Mouse (Mus musculus) midbrain, postnatal 0 days (tissue): ENCODE data around the gene Kyat3. TPM values are rescaled to one million over a fixed set of nuclear protein-coding genes. Genes with fewer than 3 reads are reported as not detected.
"Not testable (repeated sequence)": the region's sequence is repeated elsewhere in the genome, so short reads cannot be mapped to it uniquely, and the experiment has no call there.

ENCODE experiments used
- ATAC-seq: fragments of 200-750 bp; cut with Nextera tagmentation; 2 replicates; pipeline ENCODE4 v1.8.0; 2017; ENCODE audit warnings: moderate number of reproducible peaks, mild to moderate bottlenecking, moderate TSS enrichment, moderate library complexity; ENCODE audit not compliant: low FRiP score
- DNase-seq: peaks from one replicate; pipeline ENCODE4 v3.0.0-alpha.2; 2015; ENCODE audit warnings: low spot score
- H3K27ac ChIP-seq: fragments of 300-500 bp; sonication (generic); 2 replicates; pipeline ENCODE4 v1.5.1; 2014; ENCODE audit warnings: low read depth, mild to moderate bottlenecking, low read length, mixed read lengths
- H3K27me3 ChIP-seq: fragments of 300-500 bp; sonication (generic); 2 replicates; pipeline ENCODE4 v1.6.1; 2014; ENCODE audit warnings: low read length, control low read depth, mixed read lengths; ENCODE audit not compliant: insufficient read depth
- H3K36me3 ChIP-seq: fragments of 300-500 bp; sonication (generic); 2 replicates; pipeline ENCODE4 v1.6.1; 2014; ENCODE audit warnings: low read length, control low read depth, mixed read lengths; ENCODE audit not compliant: insufficient read depth
- H3K4me1 ChIP-seq: fragments of 300-500 bp; sonication (generic); 2 replicates; pipeline ENCODE4 v1.6.1; 2014; ENCODE audit warnings: mild to moderate bottlenecking, control low read depth, antibody characterized with exemption, low read length, mixed read lengths; ENCODE audit not compliant: insufficient read depth
- H3K4me2 ChIP-seq: fragments of 300-500 bp; sonication (generic); 2 replicates; pipeline ENCODE4 v1.6.1; 2014; ENCODE audit warnings: low read depth, mild to moderate bottlenecking, low read length, mixed read lengths; ENCODE audit not compliant: poor library complexity, severe bottlenecking
- H3K4me3 ChIP-seq: fragments of 300-500 bp; sonication (generic); 2 replicates; pipeline ENCODE4 v1.5.1; 2014; ENCODE audit warnings: low read depth, mild to moderate bottlenecking, low read length, moderate library complexity
- H3K9ac ChIP-seq: fragments of 300-500 bp; sonication (generic); replicated peaks from 2 replicates; pipeline ENCODE4 v1.6.1; 2014; ENCODE audit warnings: mild to moderate bottlenecking, low read length, moderate library complexity, mixed read lengths; ENCODE audit not compliant: poor library complexity, severe bottlenecking
- H3K9me3 ChIP-seq: fragments of 300-500 bp; sonication (generic); 2 replicates; pipeline ENCODE4 v1.6.1; 2016; ENCODE audit warnings: low read length, control low read depth
- CTCF ChIP-seq: IDR thresholded peaks from 2 replicates; pipeline ENCODE4 v1.5.1; 2016; ENCODE audit warnings: antibody characterized with exemption, mild to moderate bottlenecking
- WGBS: fragments of 180-500 bp; shearing (Covaris S2); extraction: QIAGEN DNeasy Blood & Tissue Kit; methylation state at CpG from one replicate; pipeline ENCODE4 v1.1.7; 2014; 5-methylcytosine and 5-hydroxymethylcytosine counted together
- polyA plus RNA-seq: library from polyadenylated mRNA; unstranded; fragments of >200 nt; fragmentation: Nextera tagmentation; extraction: Ambion mirVana; gene quantifications from 2 replicates; pipeline ENCODE4 v1.2.1, GENCODE M21; 2015
- total RNA-seq: library from RNA; depleted of rRNA; stranded (reverse); fragments of >200 nt; gene quantifications from 2 replicates; pipeline ENCODE4 v1.2.3, GENCODE M21; 2014

Gene Kyat3
- total and polyA plus RNA-seq, 2 experiments from 2014 or later = 4.7 to 5.1 TPM

GRCm38 (mm10) chr3:142701407-142701989 is 647 bp downstream of the Kyat3 start:
- Histone ChIP-seq H3K4me1 (no peaks in the 10 kb centered on the region), H3K9ac (0 out of 2 replicates have a peak overlapping the region, but pooled peaks have one; percentile 52), H3K4me2 (peak overlapping the region; percentile 89), H3K27ac (no peak overlapping the region), H3K36me3 (no peaks in the 10 kb centered on the region), H3K27me3 (no peaks in the 10 kb centered on the region), H3K9me3 (no peaks in the 10 kb centered on the region), H3K4me3 (peak overlapping the region; percentile 51)
- no peak for DNase-seq
- no peak for ATAC-seq
- WGBS = 31% methylated on average over 15 of the region's 15 CpGs
- no peak for TF ChIP-seq CTCF

- WGBS = 92% methylated on average over 17 of the region's 17 CpGs
- TF ChIP-seq CTCF = no peak
- H3K36me3 ChIP-seq = no peaks in the 10 kb centered on the region
- no peak for ATAC-seq
- no peaks in the 10 kb centered on the region for H3K9me3 ChIP-seq
- no peak overlapping the region for H3K4me3 ChIP-seq
- DNase-seq = no peak
- H3K27ac ChIP-seq = no peak overlapping the region
- H3K4me2 ChIP-seq = no peak overlapping the region
- H3K9ac ChIP-seq = no peak overlapping the region
- H3K27me3 ChIP-seq = no peaks in the 10 kb centered on the region
- no peaks in the 10 kb centered on the region for H3K4me1 ChIP-seq
Observed at GRCm38 (mm10) chr3:142706581-142707444, 6.0 kb downstream of the Kyat3 start.

GRCm38 (mm10) chr3:142708181-142708848 is 7.5 kb downstream of the Kyat3 start:
- ATAC-seq = 0 out of 2 replicates have a peak, but pooled peaks have one; percentile 32
- not testable (repeated sequence) for H3K4me2 ChIP-seq, H3K4me3 ChIP-seq, H3K36me3 ChIP-seq, H3K9ac ChIP-seq, H3K27me3 ChIP-seq, H3K27ac ChIP-seq, H3K4me1 ChIP-seq, H3K9me3 ChIP-seq, DNase-seq
- 87% methylated on average over 13 of the region's 13 CpGs for WGBS

- no peaks in the 10 kb centered on the region for H3K4me1 ChIP-seq
- no peak overlapping the region for H3K4me3 ChIP-seq
- DNase-seq = peak; percentile 86
- WGBS = 50% methylated on average over 13 of the region's 13 CpGs
- H3K27me3 ChIP-seq = no peaks in the 10 kb centered on the region
- 0 out of 2 replicates have a peak, but pooled peaks have one; percentile 8 for ATAC-seq
- H3K4me2 ChIP-seq = no peak overlapping the region
- H3K9ac ChIP-seq = no peak overlapping the region
- no peaks in the 10 kb centered on the region for H3K9me3 ChIP-seq
- no peak overlapping the region for H3K27ac ChIP-seq
- TF ChIP-seq CTCF = peak; percentile 91
- no peaks in the 10 kb centered on the region for H3K36me3 ChIP-seq
Observed at GRCm38 (mm10) chr3:142708849-142709419, 8.1 kb downstream of the Kyat3 start.

- Histone ChIP-seq H3K4me1 (no peaks in the 10 kb centered on the region), H3K4me2 (no peak overlapping the region), H3K4me3 (no peak overlapping the region), H3K9ac (no peak overlapping the region), H3K9me3 (no peaks in the 10 kb centered on the region), H3K27ac (no peak overlapping the region), H3K36me3 (no peaks in the 10 kb centered on the region), H3K27me3 (no peaks in the 10 kb centered on the region)
- DNase-seq = peak; percentile 69
- 24% methylated on average over 10 of the region's 10 CpGs for WGBS
- ATAC-seq = peak; percentile 62; the same call in 1 of the 2 replicates
- TF ChIP-seq CTCF = peak; percentile 85
Observed at GRCm38 (mm10) chr3:142710360-142711007, 9.6 kb downstream of the Kyat3 start.
